Mouse (Mus musculus): ENCODE data around the gene Ccdc78. TPM values are rescaled to one million over a fixed set of nuclear protein-coding genes. Genes with fewer than 3 reads are reported as not detected.

The Ccdc78 gene
- total RNA-seq, 2 experiments from 2014 or later, result 0.49 to 0.51 TPM

DNA sequence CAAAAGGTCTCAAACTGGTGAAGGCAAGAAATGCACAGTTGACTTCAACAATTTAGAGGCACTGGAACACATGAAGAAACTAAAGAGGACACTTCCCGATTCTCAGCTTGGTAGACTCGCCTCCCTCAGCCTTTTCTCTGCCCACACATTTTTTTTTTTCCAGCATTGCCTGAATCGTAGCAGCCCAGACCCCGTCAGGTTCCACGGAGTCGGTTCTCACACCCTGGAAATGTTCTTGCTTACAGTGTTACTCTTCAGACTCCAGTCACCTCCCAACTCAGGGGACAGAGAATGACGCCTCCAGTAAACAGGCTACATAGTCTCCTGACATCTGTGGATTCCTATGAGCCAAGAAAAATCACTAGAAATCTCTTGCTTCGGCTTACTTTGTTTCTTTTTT, 26.2 kb upstream of the Ccdc78 start:
- Histone ChIP-seq H3K27ac (peak overlapping the region; percentile 96), H3K4me3 (no peak overlapping the region)
- no peak for DNase-seq (ENCODE audit: low spot score in 2 of 2)
- TF ChIP-seq CTCF (conservative IDR thresholded peaks at IDR 0.05), result no peak

DNA sequence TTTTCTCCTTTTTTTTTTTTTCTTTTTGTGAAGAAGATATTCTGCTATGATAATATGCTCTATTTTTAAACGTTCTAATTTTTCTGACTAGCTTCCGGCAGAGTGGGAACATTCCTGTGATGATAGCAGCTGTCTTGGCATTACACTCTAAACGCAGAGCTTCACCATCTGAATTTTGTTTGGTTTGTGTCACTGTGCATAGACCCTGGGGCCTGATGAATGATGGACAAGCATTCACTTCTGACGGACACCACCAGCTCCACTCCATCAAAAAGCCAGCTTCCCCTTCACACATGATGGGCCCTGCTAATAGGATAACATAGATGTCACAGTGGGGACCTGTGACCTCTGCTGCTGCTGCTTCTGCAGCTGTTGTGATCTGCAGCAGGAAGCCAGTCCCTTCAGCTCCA, 24.8 kb upstream of the Ccdc78 start:
- no peak overlapping the region for H3K4me3 ChIP-seq
- no peak for TF ChIP-seq CTCF (conservative IDR thresholded peaks at IDR 0.05)
- peak; percentile 54 to 77 for DNase-seq (ENCODE audit: low spot score in 2 of 2)
- peak overlapping the region; percentile 96 for H3K27ac ChIP-seq

DNA sequence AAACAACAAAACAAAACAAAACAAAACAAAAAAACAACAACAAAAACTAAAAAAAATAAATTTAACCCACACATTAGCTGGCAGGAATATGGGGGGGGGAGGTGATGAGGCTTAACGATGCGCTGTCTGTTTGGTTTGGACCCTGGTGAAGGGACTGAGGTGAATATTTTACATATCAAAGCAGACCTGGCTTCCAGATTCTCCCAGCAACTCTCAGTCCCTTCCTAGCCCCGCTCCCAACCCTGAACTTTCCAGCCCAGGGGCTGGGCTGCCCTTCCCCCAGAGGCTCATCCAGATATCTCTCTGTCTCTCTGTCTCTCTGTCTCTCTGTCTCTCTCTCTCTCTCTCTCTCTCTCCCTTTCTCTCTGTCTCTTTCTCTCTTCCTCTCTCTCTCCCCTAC, 23.8 kb upstream of the Ccdc78 start:
- no peak for TF ChIP-seq CTCF (conservative IDR thresholded peaks at IDR 0.05)
- H3K27ac ChIP-seq, result peak overlapping the region; percentile 96

DNA sequence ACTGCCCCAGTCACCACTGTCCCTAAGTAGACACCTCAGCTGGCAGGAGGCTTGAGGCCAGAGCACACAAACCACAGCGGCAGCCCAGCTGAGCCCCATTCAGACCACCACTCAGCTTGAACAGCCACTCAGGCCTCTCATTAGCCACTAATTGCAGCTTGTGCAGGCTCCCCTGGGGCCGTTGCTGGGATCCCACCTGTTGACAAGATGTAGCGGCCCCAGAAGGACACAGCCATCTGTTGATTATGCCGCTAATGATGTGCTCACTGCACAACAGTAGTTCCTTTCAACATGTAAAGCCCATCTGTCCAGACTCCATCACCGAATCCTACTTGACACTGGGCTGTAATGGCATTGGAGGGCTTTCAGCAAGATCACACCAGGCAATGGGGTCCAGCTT, 20.5 kb upstream of the Ccdc78 start:
- no peak for DNase-seq (ENCODE audit: low spot score in 2 of 2)
- no peak overlapping the region for H3K4me3 ChIP-seq
- no peak overlapping the region for H3K27ac ChIP-seq
- TF ChIP-seq CTCF (conservative IDR thresholded peaks at IDR 0.05), result no peak

More for the DNA sequence above, 23.8 kb upstream of the Ccdc78 start:
- H3K4me3 ChIP-seq, result no peak overlapping the region
- DNase-seq (ENCODE audit: low spot score in 2 of 2), result no peak

DNA sequence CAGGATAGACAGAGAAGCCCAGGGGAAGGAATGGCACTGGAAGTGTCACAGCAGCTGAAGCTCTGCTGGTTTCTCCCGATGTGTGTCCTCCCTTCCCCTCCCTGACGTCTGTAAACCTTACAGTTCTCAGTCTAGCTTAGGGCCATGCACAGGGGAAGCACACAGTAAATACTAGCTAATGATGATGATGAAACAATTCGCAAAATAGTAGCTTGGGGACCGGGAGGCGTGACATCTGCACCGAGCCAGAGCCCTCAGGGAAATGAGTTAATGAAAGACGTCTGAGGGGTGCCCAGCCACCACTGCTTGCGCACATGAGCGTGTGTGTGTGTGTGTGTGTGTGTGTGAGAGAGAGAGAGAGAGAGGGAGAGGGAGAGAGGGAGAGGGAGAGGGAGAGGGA, 17.0 kb upstream of the Ccdc78 start:
- Histone ChIP-seq H3K4me3 (no peak overlapping the region), H3K27ac (no peak overlapping the region)
- DNase-seq (ENCODE audit: low spot score in 2 of 2), result no peak
- no peak for TF ChIP-seq CTCF (conservative IDR thresholded peaks at IDR 0.05)

DNA sequence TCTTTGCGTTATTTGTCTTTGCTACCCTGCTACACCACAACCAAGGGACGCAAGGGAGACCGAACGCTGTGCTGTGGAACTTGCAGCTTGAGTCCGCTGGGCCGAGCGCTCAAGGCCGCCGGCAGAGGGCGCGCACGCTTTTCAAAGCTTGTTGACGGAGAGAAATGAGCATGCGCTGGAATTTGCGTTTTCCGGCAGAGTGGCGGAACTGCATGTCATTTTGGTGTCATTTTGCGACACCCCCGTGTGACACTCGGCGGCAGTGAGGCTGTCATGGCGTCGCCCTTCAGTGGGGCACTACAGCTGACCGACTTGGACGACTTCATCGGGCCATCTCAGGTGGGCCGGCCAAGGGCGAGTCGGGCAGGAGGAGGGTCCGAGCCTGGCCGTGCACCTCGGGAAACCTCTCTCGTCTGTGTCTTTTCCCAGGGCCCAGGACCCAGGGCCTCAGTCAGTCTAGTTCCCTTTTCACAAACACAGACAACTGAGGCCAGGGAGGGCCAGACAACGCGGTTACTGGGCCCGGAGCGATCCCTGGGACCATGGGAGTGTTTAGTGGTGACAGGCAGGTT, 12.7 kb upstream of the Ccdc78 start, which contains the start of gene Narfl:
Gene Narfl (plus strand): TSS at position 228 of the 572 bp plus-strand sequence.
- TF ChIP-seq CTCF (conservative IDR thresholded peaks at IDR 0.05), result peak; percentile 98
- Histone ChIP-seq H3K4me3 (peak within 1 kb of the TSS; percentile 75), H3K27ac (peak within 1 kb of the TSS; percentile 97)
- peak; percentile 98 to 99 for DNase-seq (ENCODE audit: low spot score in 2 of 2)

DNA sequence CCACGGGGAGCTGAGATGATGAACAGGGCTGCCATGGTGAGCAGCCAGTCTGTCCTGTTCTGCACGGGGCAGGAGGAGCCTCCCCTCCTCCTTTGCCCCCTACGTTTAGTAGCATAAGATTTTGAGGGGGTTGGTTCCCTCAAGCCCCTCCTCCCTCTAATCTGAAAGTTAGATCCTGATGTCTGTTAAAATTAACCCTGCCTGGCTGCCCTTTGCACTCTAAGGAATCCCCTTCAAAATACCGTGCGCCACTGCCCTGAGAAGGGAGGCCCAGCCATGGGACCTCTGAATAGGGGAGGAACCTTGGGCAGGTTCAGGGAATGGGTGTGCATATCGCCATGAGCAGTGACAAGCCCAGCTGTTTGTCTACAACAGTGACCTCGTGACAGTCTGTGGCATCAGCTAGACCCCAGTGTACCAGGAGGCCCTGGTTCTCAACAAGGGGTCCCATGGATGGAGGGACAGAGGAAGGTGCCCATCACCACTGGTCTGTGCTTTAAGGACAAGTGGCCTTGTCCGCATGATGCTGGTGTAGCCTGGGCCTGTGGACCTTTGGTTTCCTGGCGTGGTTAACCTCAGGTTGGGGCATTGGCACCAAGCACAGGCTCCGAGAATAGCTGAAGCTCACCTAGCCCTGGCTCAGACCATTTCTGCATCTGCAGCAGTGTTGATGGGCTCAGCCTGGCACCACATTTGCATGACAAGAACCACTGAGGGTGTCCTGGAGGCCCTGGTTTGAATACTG, 10.9 kb upstream of the Ccdc78 start:
- DNase-seq (ENCODE audit: low spot score in 2 of 2), result no peak
- TF ChIP-seq CTCF (conservative IDR thresholded peaks at IDR 0.05), result no peak
- no peak overlapping the region for H3K4me3 ChIP-seq
- H3K27ac ChIP-seq, result no peak overlapping the region

DNA sequence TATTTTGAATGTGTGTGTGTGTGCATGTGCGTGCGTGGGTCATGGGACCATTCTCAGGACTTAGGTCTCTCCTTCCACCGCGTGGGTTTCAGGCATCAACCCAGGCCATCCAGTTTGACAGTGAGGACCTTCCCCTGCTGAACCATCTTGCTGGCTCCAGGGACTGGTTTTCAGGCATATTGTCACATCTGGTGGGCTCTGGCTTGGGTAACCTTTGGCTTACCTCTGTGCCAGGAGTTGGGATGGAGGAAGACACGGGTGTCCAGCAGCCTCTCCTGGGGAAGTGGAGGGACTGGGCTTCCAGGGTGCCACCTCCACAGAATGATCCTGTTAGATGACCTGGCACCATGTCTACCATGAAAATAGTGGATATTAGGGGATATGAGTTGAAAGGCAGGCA, 8.4 kb upstream of the Ccdc78 start:
- TF ChIP-seq CTCF (conservative IDR thresholded peaks at IDR 0.05), result no peak
- no peak for DNase-seq (ENCODE audit: low spot score in 2 of 2)
- Histone ChIP-seq H3K4me3 (no peak overlapping the region), H3K27ac (no peak overlapping the region)

DNA sequence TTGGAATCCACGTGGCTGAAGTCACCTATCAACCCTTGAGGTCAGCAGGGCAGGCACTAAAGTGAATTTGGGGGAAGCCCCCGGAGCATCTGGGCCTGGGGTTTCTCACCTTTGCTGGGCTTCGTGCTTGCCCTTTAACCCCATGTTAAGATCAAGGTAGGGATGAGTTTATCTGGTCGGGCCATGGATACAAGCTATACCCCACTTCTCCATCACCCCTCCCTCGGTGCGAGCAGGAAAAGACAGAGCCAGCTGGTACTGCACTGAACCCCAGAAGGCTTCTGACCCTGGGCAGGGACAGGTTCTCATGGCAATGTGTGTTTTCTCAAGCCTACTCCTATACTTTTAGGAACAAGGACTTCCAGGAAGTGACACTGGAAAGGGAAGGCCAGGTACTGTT, 5.0 kb upstream of the Ccdc78 start:
- Histone ChIP-seq H3K4me3 (no peak overlapping the region), H3K27ac (no peak overlapping the region)
- DNase-seq (ENCODE audit: low spot score in 2 of 2), result no peak
- TF ChIP-seq CTCF (conservative IDR thresholded peaks at IDR 0.05), result no peak

DNA sequence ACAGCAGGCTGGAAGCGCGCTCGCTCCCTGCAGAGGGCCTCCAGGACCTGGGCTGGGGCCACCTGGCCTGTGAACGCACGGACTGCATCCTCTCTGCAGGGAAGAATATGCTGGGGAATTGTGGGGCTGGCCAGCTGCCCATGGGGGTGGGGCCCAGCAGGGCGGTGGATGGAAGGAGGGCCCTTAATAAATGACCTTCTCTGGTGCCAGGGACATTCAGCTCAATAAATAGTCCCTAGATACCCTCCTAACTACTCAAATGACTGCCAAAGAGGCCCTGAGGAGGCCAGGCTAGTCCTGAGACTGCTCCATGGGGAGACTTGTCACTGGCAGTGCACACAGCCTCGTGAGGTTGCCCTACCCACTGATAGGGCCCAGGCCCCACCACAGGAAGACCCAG, 3.3 kb upstream of the Ccdc78 start:
- no peak for DNase-seq (ENCODE audit: low spot score in 2 of 2)
- TF ChIP-seq CTCF (conservative IDR thresholded peaks at IDR 0.05), result no peak
- H3K4me3 ChIP-seq, result no peak overlapping the region
- peak overlapping the region; percentile 90 for H3K27ac ChIP-seq

DNA sequence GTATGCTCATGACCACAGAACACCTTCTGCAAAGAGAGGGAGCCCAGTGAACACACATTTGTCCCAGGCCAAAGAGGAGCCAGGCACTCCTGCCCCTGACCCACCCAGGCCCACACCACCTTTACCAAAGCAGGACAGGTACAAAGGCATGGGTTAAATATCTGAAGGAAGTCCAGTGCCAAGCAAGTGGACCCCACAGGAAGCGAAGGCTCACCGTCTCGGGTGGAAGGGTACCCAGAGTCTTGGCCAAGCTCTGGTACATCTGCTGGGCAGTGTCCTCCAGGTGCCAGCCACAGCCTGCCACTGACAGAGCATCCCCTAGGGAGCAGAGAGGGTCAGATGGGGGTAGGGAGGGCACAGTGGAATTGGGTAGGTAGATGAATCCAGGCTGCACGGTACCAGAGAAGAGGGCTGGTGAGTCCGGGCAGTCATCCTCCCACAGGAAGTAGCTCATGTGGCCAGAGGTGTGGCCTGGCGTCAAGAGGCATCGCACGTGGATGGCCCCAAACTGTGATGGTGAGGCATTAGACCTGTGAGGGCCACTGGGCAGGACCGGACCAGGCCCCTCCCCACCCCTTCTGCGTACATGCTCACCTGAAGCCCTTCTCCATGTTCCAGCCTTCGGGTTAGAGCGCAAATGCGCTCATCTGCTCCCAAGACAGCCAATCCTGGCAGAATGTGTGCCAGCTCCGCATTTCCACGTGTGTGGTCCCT, 2.4 kb upstream of the Ccdc78 start:
- Histone ChIP-seq H3K27ac (peak overlapping the region; percentile 90), H3K4me3 (peak overlapping the region; percentile 65)
- no peak for TF ChIP-seq CTCF (conservative IDR thresholded peaks at IDR 0.05)
- DNase-seq (ENCODE audit: low spot score in 2 of 2), result no peak

DNA sequence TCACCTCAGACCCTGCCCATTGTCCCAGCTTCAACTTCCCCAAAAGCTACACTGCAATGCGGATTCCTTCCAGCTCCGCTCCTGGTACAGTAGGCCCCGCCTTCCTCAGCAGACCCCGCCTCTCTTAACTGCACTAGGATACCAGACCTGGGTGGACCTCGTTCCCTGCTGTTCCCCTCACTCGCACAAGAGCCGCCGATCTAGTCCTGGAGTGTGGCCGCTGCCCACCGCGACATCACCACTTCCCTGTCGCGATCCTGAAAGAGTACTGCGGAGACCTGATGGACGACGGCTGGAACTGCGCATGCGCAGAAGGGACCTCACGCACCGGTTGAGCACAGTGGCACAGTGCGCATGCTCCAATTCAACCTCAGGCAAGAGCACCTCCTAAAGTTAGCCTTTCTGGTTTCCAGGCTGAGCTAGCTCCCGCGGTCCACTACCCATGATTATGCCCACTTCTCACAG, 1.1 kb upstream of the Ccdc78 start, which contains the start of gene Haghl:
Gene Haghl (minus strand): TSS at position 393 of the 465 bp plus-strand sequence.
- DNase-seq (ENCODE audit: low spot score in 2 of 2), result peak; percentile 94 to 96
- H3K4me3 ChIP-seq, result peak within 1 kb of the TSS; percentile 65
- peak; percentile 19; the same call in 1 of the 2 replicates for TF ChIP-seq CTCF (conservative IDR thresholded peaks at IDR 0.05)
- H3K27ac ChIP-seq, result peak within 1 kb of the TSS; percentile 90
